Mouse (Mus musculus) MEL (cell line): ENCODE measurements at regions not wholly inside any gene's neighbourhood (a gene's known extent, or its start where the extent isn't known, plus 50 kb on each side); places are given as distances from the start of the nearest gene placed in this dataset.

Experiments used
- DNase-seq: peaks from one replicate; pipeline ENCODE4 v3.0.0; 2011; ENCODE audit warnings: low read depth, low spot score
- H3K27ac ChIP-seq: 2 replicates; pipeline ENCODE4 v1.5.1; 2012; ENCODE audit warnings: low read depth, mild to moderate bottlenecking, control low read depth, low read length, moderate library complexity; ENCODE audit not compliant: control insufficient read depth
- H3K27me3 ChIP-seq, 2 experiments: fragments of 150-350 bp in 1 of 2; sonication (generic) in 1 of 2; 2 replicates each; pipeline ENCODE4 v1.6.1; 2012; ENCODE audit warnings: low read length in 2 of 2, mild to moderate bottlenecking in 2 of 2, improper control_type of control experiment in 1 of 2, moderate library complexity in 1 of 2; ENCODE audit not compliant: insufficient read depth in 2 of 2, control insufficient read depth in 1 of 2
- H3K36me3 ChIP-seq, 2 experiments: 2 replicates each; pipeline ENCODE4 v1.6.1; 2012 to 2014; ENCODE audit warnings: low read length in 2 of 2, improper control_type of control experiment in 1 of 2, inconsistent platforms in 1 of 2, mild to moderate bottlenecking in 1 of 2; ENCODE audit not compliant: insufficient read depth in 2 of 2, control insufficient read depth in 1 of 2
- H3K4me1 ChIP-seq, 2 experiments: fragments of 150-350 bp in 1 of 2; sonication (generic) in 1 of 2; 2 replicates each; pipeline ENCODE4 v1.6.1; 2012; ENCODE audit warnings: low read length in 2 of 2, improper control_type of control experiment in 1 of 2, mild to moderate bottlenecking in 1 of 2; ENCODE audit not compliant: insufficient read depth in 2 of 2, control insufficient read depth in 1 of 2
- H3K4me3 ChIP-seq, 2 experiments: fragments of 150-350 bp in 1 of 2; sonication (generic) in 1 of 2; 2 replicates each; pipeline ENCODE4 v1.5.1; 2012; ENCODE audit warnings: low read depth in 2 of 2, low read length in 2 of 2, mild to moderate bottlenecking in 2 of 2, moderate library complexity in 2 of 2, control low read depth in 1 of 2, improper control_type of control experiment in 1 of 2; ENCODE audit not compliant: control insufficient read depth in 1 of 2, insufficient read depth in 1 of 2
- H3K79me2 ChIP-seq: 2 replicates; pipeline ENCODE4 v1.6.1; 2012; ENCODE audit warnings: mild to moderate bottlenecking, low read length, moderate library complexity; ENCODE audit not compliant: control insufficient read depth, poor library complexity, insufficient read depth
- H3K9ac ChIP-seq: 2 replicates; pipeline ENCODE4 v1.6.1; 2012; ENCODE audit warnings: low read depth, mild to moderate bottlenecking, control low read depth, low read length, moderate library complexity; ENCODE audit not compliant: control insufficient read depth, poor library complexity, severe bottlenecking
- H3K9me3 ChIP-seq: fragments of 150-350 bp; sonication (generic); replicated peaks from 2 replicates; pipeline ENCODE4 v1.6.1; 2012; ENCODE audit warnings: mild to moderate bottlenecking, low read length, improper control_type of control experiment, moderate library complexity; ENCODE audit not compliant: insufficient read depth
- CHD1 ChIP-seq: IDR thresholded peaks from 2 replicates; pipeline ENCODE4 v1.6.1; 2012; ENCODE audit warnings: low read depth, mild to moderate bottlenecking, inconsistent platforms, low read length, improper control_type of control experiment
- CTCF ChIP-seq, 3 experiments: IDR thresholded peaks in 2 of 3; conservative IDR thresholded peaks in 1 of 3; 2 replicates each; pipeline ENCODE4 v1.5.1; 2011 to 2012; ENCODE audit warnings: low read length in 3 of 3, low read depth in 2 of 3, mild to moderate bottlenecking in 2 of 3, improper control_type of control experiment in 1 of 3, inconsistent platforms in 1 of 3, mixed read lengths in 1 of 3, moderate library complexity in 1 of 3; ENCODE audit not compliant: control insufficient read depth in 1 of 3, insufficient read depth in 1 of 3, poor library complexity in 1 of 3, severe bottlenecking in 1 of 3
- E2F4 ChIP-seq: IDR thresholded peaks from 2 replicates; pipeline ENCODE4 v1.6.1; 2011; ENCODE audit warnings: low read depth, low read length, improper control_type of control experiment, borderline replicate concordance
- EP300 ChIP-seq, 2 experiments: IDR thresholded peaks; 2 replicates each; pipeline ENCODE4 v1.6.1; 2011; ENCODE audit warnings: improper control_type of control experiment in 2 of 2, low read length in 2 of 2, low read depth in 1 of 2, mild to moderate bottlenecking in 1 of 2
- ETS1 ChIP-seq: IDR thresholded peaks from 2 replicates; pipeline ENCODE4 v1.6.1; 2012; ENCODE audit warnings: low read depth, mild to moderate bottlenecking, inconsistent platforms, low read length, improper control_type of control experiment, moderate library complexity
- KAT2A ChIP-seq: conservative IDR thresholded peaks from 2 replicates; pipeline ENCODE4 v1.6.1; 2012; ENCODE audit warnings: low read depth, low read length, improper control_type of control experiment, inconsistent platforms
- MEF2A ChIP-seq: IDR thresholded peaks from 2 replicates; pipeline ENCODE4 v1.6.1; 2014; ENCODE audit warnings: low read depth, mild to moderate bottlenecking, inconsistent platforms, low read length, improper control_type of control experiment; ENCODE audit not compliant: poor library complexity, insufficient replicate concordance, severe bottlenecking; ENCODE audit errors: extremely low read depth
- MYB ChIP-seq: IDR thresholded peaks from 2 replicates; pipeline ENCODE4 v1.6.1; 2011; ENCODE audit warnings: mild to moderate bottlenecking, low read depth, low read length, improper control_type of control experiment
- MYC ChIP-seq: IDR thresholded peaks from 2 replicates; pipeline ENCODE4 v1.6.1; 2011; ENCODE audit warnings: low read depth, mild to moderate bottlenecking, low read length, improper control_type of control experiment, moderate library complexity
- NRF1 ChIP-seq: IDR thresholded peaks from 2 replicates; pipeline ENCODE4 v1.6.1; 2014; ENCODE audit warnings: low read depth, mild to moderate bottlenecking, inconsistent platforms, low read length, improper control_type of control experiment, moderate library complexity; ENCODE audit not compliant: poor library complexity, insufficient read depth, severe bottlenecking
- POLR2AphosphoS2 ChIP-seq: IDR thresholded peaks from 2 replicates; pipeline ENCODE4 v1.6.1; 2011; ENCODE audit warnings: low read length, improper control_type of control experiment
- SIN3A ChIP-seq: IDR thresholded peaks from 2 replicates; pipeline ENCODE4 v1.6.1; 2012; ENCODE audit warnings: low read length, improper control_type of control experiment, inconsistent platforms
- TAL1 ChIP-seq: IDR thresholded peaks from 2 replicates; pipeline ENCODE4 v1.6.1; 2012; ENCODE audit warnings: mild to moderate bottlenecking, inconsistent platforms, low read length, moderate library complexity, mixed read lengths
- TBP ChIP-seq: IDR thresholded peaks from 2 replicates; pipeline ENCODE4 v1.8.0; 2011; ENCODE audit warnings: low read depth, low read length, improper control_type of control experiment
- TCF12 ChIP-seq: IDR thresholded peaks from 2 replicates; pipeline ENCODE4 v1.6.1; 2014; ENCODE audit warnings: low read depth, mild to moderate bottlenecking, inconsistent platforms, low read length, improper control_type of control experiment, moderate library complexity
- UBTF ChIP-seq: IDR thresholded peaks from 2 replicates; pipeline ENCODE4 v1.6.1; 2012; ENCODE audit warnings: low read depth, mild to moderate bottlenecking, inconsistent platforms, low read length, improper control_type of control experiment, moderate library complexity, borderline replicate concordance; ENCODE audit not compliant: insufficient read depth
- USF1 ChIP-seq: IDR thresholded peaks from 2 replicates; pipeline ENCODE4 v1.6.1; 2014; ENCODE audit warnings: low read depth, mild to moderate bottlenecking, inconsistent platforms, low read length, improper control_type of control experiment, moderate library complexity
- USF2 ChIP-seq, 2 experiments: IDR thresholded peaks; 2 replicates each; pipeline ENCODE4 v1.6.1; 2011 to 2012; ENCODE audit warnings: improper control_type of control experiment in 2 of 2, low read length in 2 of 2, borderline replicate concordance in 1 of 2, inconsistent platforms in 1 of 2, low read depth in 1 of 2, mild to moderate bottlenecking in 1 of 2; ENCODE audit not compliant: insufficient read depth in 1 of 2
- ZKSCAN1 ChIP-seq: IDR thresholded peaks from 2 replicates; pipeline ENCODE4 v1.6.1; 2012; ENCODE audit warnings: low read depth, mild to moderate bottlenecking, inconsistent platforms, low read length, improper control_type of control experiment, moderate library complexity
- ZMIZ1 ChIP-seq: IDR thresholded peaks from 2 replicates; pipeline ENCODE4 v1.6.1; 2012; ENCODE audit warnings: low read depth, mild to moderate bottlenecking, inconsistent platforms, low read length, improper control_type of control experiment, moderate library complexity
- ZNF384 ChIP-seq: IDR thresholded peaks from 2 replicates; pipeline ENCODE4 v1.6.1; 2012; ENCODE audit warnings: low read depth, mild to moderate bottlenecking, inconsistent platforms, low read length, improper control_type of control experiment

- TF ChIP-seq UBTF = no peak
- no peak for TF ChIP-seq TAL1
- no peak for TF ChIP-seq KAT2A
- TF ChIP-seq MYB = no peak
- TF ChIP-seq USF1 = no peak
- TF ChIP-seq CTCF (IDR thresholded peaks at IDR 0.05 in 2 of 3, conservative IDR thresholded peaks at IDR 0.05 in 1 of 3; ENCODE audit: control insufficient read depth in 1 of 3, insufficient read depth in 1 of 3, low read depth in 2 of 3, low read length in 3 of 3, poor library complexity in 1 of 3, severe bottlenecking in 1 of 3) = no peak
- TF ChIP-seq TCF12 = no peak
- TF ChIP-seq NRF1 = no peak
- TF ChIP-seq ZKSCAN1 = no peak
- TF ChIP-seq E2F4 = no peak
- no peak for TF ChIP-seq MEF2A
- no peak for TF ChIP-seq ZNF384
- TF ChIP-seq EP300 (IDR thresholded peaks at IDR 0.05; ENCODE audit: low read depth in 1 of 2, low read length in 2 of 2) = no peak
- TF ChIP-seq CHD1 = no peak
- no peak for TF ChIP-seq MYC
- no peak for TF ChIP-seq POLR2AphosphoS2
- TF ChIP-seq USF2 (IDR thresholded peaks at IDR 0.05; ENCODE audit: borderline replicate concordance in 1 of 2, insufficient read depth in 1 of 2, low read depth in 1 of 2, low read length in 2 of 2) = no peak
- TF ChIP-seq TBP = no peak
- no peak for TF ChIP-seq ZMIZ1
- TF ChIP-seq ETS1 = no peak
- DNase-seq = no peak
- Histone ChIP-seq H3K9me3 (no peaks in the 10 kb centered on the region), H3K36me3 (no peaks in the 10 kb centered on the region), H3K27ac (no peak overlapping the region), H3K4me3 (no peak overlapping the region), H3K4me1 (no peaks in the 10 kb centered on the region), H3K79me2 (no peaks in the 10 kb centered on the region), H3K9ac (no peak overlapping the region), H3K27me3 (no peaks in the 10 kb centered on the region)
Measured at GRCm38 (mm10) chr12:43843907-43844537, 366.1 kb downstream of the Dnajb9 start.

- Histone ChIP-seq H3K4me3 (no peak overlapping the region), H3K79me2 (no peaks in the 10 kb centered on the region), H3K27me3 (no peaks in the 10 kb centered on the region), H3K9me3 (no peaks in the 10 kb centered on the region), H3K36me3 (no peaks in the 10 kb centered on the region), H3K27ac (no peak overlapping the region), H3K4me1 (no peaks in the 10 kb centered on the region), H3K9ac (no peak overlapping the region)
- TF ChIP-seq SIN3A = no peak
- TF ChIP-seq TCF12 = no peak
- DNase-seq = no peak
Measured at GRCm38 (mm10) chr12:43831976-43832375, 378.1 kb downstream of the Dnajb9 start.
